Mouse (Mus musculus): ENCODE measurements around the gene Chmp5. TPM values are rescaled to one million over a fixed set of nuclear protein-coding genes. Genes with fewer than 3 reads are reported as not detected.
A peak's percentile ranks its signal among the peaks of the same experiment; 100 is the strongest.

Chmp5 gene
- total RNA-seq, 2 experiments from 2014 or later, result 101 to 105 TPM

DNA sequence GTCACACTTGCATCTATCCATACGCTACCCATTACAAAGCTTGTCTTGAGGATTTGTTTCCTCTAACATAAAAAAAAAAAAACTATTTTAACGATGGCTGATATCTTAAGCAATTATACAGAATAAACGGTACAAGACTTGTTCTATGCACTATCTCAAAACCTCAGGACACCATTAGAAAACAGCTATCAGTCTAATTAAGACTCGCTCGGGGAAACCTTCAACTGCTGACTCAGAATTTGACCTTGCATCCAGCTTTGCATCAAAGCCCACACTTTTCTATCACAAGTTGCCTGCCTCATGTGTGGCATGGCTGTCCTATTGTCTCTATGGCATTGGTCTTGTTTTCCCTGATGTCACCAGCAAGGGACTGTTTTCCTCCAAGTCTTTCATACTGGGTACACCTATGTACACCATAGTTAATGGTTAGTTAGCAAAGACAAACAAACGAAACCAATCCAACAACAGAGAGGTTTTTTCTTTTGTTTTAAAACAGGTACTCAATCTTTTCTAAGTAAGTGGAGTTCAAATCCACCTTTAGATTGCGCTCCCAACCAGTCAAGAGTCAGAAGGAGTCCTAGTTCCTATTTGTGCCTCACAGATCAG is 1.6 kb upstream of the Chmp5 start:
- peak in 1 of 2 experiments; percentile 28 for DNase-seq

DNA sequence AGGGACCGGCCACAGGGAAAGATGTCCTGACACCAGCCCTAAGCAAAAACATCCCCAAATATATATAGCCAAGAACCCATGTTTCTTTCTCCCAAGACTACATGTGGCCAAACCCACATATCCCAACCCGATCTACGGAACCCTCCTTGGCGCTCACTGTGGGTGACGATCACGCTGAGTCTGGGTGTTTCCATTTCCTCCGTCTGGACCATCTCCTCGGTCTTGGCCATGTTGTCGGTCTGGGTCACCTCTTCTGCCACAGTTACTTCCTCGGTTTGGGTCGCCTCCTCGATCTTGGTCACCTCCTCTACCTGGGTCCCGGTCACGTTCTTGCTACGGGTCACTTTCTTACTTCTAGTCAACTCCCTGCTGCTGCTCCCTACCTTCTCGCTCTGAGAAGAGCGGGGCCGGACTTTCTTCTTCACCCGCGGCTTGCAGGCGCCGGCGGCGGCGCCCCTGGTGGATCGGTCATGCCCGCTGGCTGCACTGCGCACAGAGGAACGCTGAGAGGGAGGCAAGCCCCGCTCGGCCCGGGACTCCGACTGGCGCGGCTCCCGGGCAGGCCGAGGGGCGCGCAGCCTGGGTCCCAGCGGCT is 545 bp upstream of the Chmp5 start:
- DNase-seq, result peak in 1 of 2 experiments; percentile 45

DNA sequence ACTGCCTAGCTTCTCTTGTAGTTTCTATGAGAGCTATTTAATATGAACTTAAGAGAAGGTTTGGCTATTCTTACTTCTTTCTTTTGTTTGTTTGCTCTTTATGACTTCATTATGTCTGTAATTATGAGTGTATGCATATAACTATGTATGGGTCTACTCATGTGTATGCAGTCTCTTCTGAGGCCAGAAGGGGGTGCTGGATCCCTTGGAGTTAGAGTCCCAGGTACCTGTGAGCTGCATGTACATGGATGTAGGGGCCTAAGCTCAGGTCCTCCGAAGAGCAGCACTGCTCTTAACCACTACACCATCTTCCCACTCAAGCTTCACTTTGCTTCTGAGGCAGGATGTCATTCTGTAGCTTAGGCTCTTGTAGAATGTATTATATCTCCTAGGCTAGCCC is 5.3 kb downstream of the Chmp5 start:
- DNase-seq, result peak; percentile 28 to 64

DNA sequence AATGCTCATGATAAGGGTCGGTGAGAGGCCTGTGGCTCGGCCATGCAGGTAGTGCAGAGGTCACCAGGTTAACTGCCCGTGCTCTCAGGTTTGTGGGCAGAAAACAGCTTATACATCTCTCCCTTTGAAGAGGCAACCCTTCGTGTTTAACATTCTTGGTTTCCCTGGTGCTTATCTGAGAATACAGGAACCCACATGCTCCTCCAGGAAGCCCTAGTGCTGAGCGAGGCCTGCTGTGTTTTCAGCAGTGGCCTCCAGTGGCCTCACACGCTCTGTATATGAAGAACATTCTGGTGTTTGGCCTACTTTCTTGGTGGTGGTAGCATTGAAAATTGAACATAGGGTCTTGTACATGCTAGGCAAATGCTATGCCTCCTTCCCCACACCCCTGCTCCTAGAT is 7.7 kb downstream of the Chmp5 start:
- no peak for DNase-seq

DNA sequence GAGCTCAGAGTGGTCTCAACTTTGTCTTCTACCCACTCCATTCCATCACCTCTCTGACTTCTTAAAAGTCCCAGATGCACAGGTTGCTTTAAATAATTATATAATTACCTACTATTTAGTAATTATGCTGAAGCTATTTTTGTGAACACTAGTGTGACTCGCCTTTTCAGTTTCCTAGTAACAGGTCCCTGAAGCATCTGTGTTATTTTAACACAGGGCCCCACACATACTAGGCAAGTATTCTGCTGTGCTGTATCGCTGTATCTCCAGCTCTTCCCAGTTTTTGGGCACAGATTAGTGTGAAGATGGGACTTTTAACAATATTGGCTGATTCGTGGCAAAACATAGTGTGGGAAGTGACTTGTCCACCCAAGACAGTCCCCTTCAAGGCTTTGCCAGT is 15.3 kb downstream of the Chmp5 start:
- no peak for DNase-seq

DNA sequence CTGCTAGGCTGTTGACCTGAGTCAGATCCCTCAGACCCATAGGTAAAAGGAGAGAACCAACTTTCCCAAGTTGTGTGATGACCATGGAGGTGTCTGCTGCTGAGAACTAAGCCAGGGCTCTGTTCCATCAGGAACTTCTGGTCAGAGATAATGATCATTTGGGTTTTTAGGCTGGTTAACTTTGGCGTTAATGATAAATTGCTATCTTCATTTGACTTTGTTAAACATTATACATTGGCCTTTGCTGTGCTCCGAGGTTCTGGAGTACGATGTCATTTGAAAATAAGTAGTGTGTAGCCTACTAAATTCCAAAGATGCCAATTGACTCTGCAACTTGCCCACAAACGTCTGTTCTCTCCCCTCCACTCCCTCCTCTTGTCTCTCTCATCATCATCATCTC is 21.0 kb downstream of the Chmp5 start:
- no peak for DNase-seq

DNA sequence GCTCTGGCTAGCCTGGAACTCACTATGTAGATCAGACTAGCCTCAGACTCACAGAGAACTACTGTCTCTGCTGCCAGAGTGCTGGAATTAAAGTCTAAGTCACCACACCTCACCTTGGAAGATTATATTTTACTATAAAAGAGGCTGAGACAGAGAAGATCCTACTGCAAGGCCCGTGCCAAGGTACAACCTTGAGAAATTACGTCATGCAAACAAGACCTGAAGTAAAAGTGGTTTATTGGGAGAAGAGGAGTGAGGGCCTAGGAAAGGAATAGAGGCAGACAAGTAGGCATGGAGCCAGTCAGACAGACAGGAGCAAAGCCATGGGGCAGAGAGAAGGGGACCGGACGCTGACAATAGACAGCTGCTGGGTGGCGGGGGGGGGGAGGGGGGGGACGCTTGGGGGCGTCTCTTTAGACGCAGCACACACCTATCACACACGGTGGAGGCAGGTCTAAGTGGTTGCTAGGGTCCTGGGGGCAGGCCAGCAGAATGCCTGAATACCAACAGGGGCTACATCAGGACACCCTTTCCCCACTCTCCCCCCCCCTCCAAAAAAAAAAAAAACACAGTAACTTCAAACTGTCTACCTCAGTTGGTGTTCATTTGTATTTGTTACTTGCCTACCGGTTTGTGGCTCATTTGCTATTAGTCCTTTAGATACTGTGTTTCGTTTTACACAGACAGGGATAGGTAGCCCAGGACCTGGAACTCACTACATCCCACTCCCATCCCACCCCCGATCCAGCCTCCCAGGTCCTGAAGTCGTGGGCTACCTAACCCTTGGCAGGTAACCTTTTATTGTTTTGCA is 21.8 kb downstream of the Chmp5 start:
- peak in 1 of 2 experiments; percentile 16 for DNase-seq

DNA sequence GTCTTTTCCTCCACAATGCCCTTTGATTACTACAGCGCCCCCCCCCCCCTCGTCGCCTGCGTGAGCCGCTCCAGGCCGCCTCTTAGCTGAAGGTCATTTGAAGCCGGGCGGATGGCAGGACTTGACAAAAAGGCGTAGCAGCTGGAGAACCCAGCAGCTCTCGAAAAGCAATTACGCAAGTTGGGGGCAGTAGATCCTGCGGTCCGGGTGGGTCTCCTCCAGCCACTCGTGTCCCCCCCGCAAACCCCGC is 22.3 kb downstream of the Chmp5 start:
- no peak for DNase-seq

DNA sequence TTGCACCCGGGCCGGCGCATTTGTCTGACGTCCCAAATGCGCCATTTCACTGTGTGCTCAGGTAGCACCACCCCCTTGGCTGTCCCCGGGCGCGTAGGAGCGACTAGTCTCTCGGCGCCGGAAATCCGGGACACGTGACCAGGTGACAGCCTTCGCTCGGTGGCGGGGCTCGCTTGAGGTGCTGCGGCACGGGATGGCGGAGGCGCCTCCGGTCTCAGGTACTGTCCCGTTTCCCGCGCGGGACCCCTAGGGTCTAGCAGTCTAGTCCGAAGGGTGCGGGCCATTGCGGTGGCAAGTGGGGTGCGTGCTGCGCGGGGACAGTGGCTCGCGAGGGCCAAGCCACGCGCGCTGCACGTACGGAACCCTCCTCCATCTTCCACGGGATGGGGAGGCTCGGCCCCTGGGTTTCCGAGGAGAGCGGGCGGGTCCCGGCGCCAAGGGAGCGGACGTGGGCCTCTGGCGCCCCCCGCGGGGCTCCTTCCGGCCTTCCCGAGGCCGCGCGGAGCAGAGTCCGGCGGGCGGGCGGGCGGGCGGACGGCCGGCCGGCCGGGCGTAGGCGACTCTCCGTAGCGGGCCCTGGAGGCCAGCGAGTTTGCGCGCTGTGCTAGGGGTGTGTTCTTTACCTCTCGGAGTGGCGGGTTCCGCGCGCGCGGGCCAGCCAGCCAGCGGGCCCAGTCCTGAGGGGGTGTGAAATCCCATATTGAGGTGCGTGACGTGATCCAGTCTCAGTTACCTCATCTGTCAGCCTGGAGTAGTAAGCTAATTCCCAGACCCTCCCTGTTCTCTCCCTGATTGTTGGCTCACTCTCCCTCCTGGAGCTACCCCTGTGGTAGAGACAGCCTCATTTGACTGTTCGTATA is 22.9 kb downstream of the Chmp5 start, which contains the start of gene Nfx1:
TSS of gene Nfx1 (plus strand) at position 65 of the 860 bp plus-strand sequence.
- DNase-seq, result peak; percentile 98 to 99

DNA sequence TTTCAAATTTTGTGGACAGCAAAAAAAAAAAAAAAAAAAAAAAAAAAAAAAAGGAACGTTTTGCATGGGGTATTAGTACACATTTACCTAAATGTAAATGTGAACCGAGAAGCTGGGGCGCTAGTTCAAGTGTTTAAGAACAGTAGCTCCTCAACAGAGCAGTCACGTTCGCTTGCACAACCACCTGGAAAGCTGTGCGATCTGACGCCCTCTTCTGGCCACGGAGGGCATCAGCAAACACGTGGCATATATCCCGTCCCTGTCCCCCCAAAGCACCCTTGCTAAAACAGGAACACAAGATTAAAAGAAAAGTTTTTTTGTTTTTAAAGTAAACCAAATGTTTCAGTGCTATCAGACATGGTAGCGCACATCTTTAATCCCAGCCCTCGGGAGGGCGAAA is 23.5 kb downstream of the Chmp5 start:
- peak; percentile 42 to 50 for DNase-seq

DNA sequence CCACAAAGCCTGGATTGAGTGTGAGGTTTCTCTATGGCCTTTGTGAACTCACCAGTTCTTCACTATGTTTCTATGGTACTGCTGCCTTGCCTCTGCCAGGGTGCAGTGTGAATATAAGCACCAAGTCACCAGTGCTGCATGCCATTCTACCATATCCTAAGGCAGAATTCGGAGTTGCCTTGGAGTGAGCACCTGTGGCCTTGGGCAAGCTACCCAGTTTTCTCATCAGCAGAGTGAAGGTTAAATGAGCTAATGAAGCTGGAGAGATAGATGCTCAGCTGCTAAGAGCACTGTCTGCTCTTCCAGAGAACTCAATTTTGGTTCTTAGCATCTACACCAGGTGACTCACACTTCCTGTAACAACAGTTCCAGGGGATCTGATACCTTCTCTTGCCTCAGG is 25.8 kb downstream of the Chmp5 start:
- DNase-seq, result peak; percentile 73 to 78

DNA sequence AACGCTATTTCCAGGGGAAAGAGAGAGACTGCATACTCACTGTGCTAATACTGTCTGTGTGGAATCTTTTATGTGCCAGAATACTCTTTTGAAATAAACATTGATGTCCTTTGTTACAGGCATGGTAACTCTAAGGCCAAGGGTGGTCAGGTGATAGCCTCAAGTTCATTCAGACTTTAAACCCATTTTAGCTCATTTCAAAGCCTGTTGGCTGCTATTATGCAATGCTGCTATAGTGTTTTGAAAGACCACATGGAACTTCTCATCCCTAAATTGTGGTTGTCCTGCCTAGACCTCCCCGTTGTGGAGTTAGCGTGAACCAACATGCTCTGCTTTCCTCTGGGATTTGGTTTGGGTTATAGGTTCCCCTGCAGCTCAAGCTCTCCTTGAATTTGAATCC is 27.5 kb downstream of the Chmp5 start:
- no peak for DNase-seq

DNA sequence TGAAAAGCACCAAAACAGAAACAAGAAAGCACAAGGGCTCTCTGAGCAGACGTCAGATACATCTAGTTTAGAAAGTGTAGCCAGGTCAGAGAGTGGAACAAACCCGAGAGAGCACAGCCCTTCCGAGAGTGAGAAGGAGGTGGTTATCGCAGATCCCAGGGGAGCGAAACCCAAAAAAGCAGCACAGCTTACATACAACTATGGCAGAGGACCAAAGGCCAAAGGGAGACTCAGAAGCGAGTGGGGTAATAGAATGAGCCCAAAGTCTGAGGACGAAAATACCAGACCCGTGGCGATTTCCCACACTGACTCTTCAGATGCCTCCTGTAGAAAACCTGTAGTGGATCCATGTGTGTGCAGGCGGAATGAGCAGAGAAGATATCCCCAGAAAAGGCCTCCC is 28.4 kb downstream of the Chmp5 start:
- peak; percentile 23 to 39 for DNase-seq

DNA sequence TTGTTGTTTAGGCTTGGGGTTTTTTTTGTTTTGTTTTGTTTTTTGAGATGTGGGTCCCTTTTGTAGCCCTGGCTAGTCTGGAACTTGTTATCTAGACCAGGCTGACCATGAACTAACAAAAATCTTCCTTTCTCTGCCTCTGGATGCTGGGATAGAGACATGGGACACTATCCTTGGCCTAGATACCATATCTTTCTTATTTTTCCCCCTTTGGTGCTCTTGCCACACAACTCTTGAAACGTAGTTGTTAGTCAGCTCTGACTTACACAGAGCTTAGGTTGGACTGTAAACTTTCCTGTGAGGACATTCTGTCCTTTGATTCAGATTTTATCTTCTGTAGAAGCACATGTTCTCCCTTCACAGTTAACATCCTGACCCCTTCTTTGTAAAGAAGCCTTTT is 31.2 kb downstream of the Chmp5 start:
- DNase-seq, result no peak

DNA sequence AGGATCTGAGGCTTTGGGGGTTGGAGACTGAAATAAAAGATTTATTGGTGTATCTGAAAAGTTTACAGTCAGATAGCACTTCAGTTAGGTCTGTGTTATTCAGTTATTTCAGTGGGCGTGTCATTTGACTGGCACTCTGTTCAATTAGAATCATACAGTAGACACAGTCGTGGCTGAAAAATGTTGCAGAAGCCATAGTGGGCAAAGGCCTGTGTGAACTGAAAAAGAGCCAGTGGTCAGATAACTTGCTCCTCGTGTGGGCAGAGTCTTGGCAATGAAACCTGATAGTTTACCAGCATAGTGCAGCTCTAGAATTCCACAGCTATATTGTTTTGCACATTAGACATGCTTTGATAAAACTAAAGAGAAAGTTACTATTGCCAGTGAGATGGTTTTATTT is 34.3 kb downstream of the Chmp5 start:
- DNase-seq, result no peak

DNA sequence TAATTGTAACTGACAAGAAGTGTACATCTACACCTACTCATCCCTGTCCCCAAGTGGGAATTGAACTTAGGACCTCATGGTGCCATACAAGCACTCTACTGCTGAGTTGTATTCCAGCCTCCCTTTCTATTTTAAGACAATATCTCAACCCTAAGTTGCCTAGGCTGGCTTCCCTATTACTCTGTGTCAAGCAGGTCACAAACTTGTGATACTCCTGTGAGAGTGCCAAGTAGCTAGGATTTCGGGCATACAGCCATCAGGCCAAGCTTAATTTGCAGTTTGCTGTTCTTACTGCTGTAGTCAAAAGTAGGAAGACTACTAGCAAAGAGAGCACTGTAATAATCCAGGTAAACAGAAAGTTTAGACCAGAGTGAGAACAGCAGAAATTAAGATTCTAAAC is 35.5 kb downstream of the Chmp5 start:
- peak in 1 of 2 experiments; percentile 29 for DNase-seq

DNA sequence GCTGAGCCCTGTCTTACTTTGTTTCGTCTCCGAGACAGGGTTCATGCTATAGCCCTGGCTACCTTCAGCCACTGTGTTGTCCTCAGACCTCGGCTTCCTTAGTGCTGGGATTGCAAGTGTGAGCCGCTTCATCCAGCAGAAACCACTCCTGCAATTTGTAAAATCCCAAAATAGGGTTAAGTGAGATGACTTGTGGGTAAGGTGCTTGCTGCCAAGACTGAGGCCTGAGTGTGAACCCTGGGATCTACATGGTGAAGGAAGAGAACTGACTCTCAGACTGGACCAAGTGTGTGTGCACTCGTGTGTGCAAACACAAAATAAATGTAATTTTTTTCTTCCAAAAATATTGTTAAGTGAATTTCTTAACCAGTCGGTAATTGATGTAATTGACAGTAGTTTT is 41.4 kb downstream of the Chmp5 start:
- no peak for DNase-seq

DNA sequence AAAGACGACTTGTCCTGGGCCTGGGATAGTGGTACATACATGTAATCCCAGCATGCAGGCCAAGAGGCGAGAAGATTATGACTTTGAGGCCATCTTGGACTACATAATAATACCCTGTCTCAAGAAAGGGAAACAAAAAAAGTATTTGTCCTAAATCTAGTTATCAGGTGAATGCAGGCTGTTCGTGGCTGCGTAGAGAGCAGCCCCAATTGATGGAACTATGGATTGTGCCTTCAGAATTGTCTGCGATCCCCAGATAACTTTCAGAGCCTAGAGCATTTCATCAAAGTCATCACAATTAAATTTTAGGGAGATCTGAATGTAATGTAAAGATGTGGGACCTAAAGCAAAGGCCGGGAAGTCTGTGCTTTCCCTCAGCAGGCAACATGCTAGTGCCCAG is 48.1 kb downstream of the Chmp5 start:
- DNase-seq, result no peak

DNA sequence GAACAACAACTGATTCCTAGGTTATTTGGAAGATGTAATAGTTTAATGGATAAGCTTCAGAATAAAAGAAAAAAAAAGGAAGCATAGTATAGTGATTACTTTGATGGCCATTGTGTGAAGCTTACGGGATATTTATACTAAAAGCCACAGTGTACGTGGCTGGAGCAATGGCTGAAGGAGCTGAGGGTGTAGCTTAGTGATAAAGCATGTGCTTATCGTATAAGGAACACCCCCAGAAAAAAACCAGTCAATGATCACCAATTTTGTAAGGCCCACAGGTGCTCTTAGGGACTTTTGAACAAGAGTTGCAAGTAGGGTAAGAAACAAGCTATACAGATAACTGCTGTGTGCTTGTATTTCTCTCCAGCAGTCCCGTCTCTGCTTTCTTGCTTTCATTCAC is 49.7 kb downstream of the Chmp5 start:
- DNase-seq, result no peak

DNA sequence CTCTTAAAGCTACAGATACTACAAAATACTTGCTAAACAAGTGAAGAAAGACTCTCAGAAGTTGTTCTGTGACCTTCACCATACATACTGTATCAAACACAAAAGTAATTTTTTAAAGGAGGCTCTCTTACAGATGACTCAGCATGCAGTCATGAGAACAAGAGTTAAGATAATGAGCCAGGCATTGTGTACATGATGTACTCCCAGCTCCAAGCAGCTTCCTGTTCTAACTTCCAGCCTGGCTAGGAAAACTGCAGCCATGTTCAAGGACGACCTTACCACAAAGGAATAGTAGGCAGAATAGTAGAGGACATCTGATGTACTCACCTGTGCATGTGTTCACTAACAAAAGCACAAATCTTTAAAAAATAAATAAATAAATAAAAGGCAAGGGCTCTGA is 52.1 kb downstream of the Chmp5 start:
- DNase-seq, result peak in 1 of 2 experiments; percentile 19

DNA sequence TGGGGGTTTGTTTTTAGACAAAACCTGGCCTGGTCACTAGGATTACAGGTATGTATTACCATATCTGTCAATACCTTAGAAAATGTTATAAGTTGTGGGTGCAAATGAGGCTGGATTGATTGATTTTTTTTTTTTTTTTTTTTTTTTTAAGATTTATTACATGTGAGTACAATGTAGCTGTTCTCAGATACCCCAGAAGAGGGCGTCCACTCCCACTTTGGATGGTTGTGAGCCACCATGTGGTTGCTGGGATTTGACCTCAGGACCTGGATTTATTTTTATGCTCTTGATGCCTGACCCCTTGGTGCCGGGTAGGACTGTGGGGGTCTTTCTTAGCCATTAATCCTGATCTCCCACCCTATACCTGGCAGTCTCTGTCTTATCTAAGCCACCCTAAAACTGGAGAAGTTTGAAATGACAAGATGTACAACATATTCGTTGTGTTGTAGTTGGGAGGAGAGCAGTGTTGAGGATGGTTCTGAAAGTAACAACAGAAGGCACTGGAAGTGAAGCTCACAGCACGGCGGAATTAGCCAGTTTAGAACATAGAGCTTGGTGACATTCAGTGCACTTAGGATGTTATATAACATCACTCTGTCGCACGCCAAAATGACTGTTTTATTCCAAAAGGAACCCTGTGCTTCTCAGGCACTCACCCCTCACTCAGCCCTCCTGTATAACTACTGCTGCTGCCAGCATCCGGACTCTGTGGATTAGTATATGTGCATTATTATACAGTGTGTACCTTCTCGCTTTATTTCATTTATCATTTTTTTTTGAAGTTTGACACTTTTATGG is 52.8 kb downstream of the Chmp5 start:
- DNase-seq, result no peak

DNA sequence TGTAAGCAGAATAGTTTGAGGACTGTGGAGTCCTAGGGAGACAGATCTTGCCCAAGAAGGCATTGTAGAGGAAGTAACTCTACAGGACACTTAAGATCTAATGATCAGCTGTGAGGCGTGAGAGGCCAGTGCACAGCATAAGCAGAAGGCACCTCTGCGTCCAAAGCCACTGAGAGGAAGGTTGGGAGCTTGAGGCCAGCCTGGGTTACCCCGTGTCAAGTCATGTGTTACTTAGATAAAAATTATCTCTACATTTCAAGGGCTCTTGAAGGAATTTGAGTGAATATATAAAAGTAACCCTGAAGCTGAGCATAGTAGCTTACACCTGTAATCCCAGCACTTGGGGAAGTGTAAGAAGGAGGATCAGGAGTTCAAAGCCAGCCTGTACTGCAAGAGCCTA is 65.1 kb downstream of the Chmp5 start:
- no peak for DNase-seq
